Mouse (Mus musculus): ENCODE data around the gene Zcchc17.

DNA sequence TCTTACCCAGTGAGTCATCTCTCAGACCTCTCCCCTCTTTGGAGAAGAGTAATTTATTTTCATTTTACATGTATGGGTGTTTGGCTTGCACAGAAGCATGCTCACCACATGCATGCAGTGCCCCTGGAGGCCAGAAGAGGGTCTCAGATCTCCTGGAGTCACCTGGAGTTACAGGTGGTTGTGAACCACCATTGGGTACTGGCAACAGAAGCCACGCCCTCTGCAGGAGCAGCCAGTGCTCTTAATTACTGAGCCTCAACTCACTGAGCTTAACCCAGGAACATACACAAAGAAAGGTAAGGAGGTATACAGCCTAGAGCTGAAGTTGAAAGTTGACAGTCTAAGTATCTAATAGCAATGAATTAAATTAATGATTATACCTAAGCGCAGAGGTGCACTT is 34.3 kb downstream of the Zcchc17 start:
- TF ChIP-seq EP300 (IDR thresholded peaks at IDR 0.05; ENCODE audit: low read depth in 1 of 2, low read length in 2 of 2), result no peak
- no peak for TF ChIP-seq TCF12 (IDR thresholded peaks at IDR 0.05; ENCODE audit: low read depth, low read length)
- peak in 1 of 3 experiments; percentile 5; a peak in 1 of 6 replicates for TF ChIP-seq CTCF (IDR thresholded peaks at IDR 0.05 in 2 of 3, conservative IDR thresholded peaks at IDR 0.05 in 1 of 3; ENCODE audit: control insufficient read depth in 1 of 3, insufficient read depth in 1 of 3, low read depth in 2 of 3, low read length in 3 of 3, poor library complexity in 1 of 3, severe bottlenecking in 1 of 3)
- no peak for TF ChIP-seq POLR2A (IDR thresholded peaks at IDR 0.05; ENCODE audit: control insufficient read depth in 1 of 2, insufficient read depth in 1 of 2, low read depth in 1 of 2, low read length in 2 of 2, poor library complexity in 1 of 2)
- TF ChIP-seq BHLHE40 (IDR thresholded peaks at IDR 0.05; ENCODE audit: borderline replicate concordance, low read depth, low read length), result no peak
